Mouse (Mus musculus) lung, embryonic 14.5 days (tissue): ENCODE results near the gene Fam193b. TPM values are rescaled to one million over a fixed set of nuclear protein-coding genes. Genes with fewer than 3 reads are reported as not detected.
"Not testable (repeated sequence)": the region's sequence is repeated elsewhere in the genome, so short reads cannot be mapped to it uniquely, and the experiment has no call there.

Experiments
- ATAC-seq: fragments of 200-750 bp; cut with Nextera tagmentation; 2 replicates; pipeline ENCODE4 v1.8.0; 2017; ENCODE audit warnings: mild to moderate bottlenecking, moderate TSS enrichment, moderate library complexity; ENCODE audit not compliant: insufficient read depth
- DNase-seq: peaks from one replicate; pipeline ENCODE4 v3.0.0-alpha.2; 2015
- H3K27ac ChIP-seq: fragments of 300-500 bp; sonication (generic); 2 replicates; pipeline ENCODE4 v1.5.1; 2014; ENCODE audit warnings: low read depth, mild to moderate bottlenecking, moderate library complexity
- H3K27me3 ChIP-seq: fragments of 300-500 bp; sonication (generic); 2 replicates; pipeline ENCODE4 v1.6.1; 2014; ENCODE audit warnings: low read length, control low read depth; ENCODE audit not compliant: insufficient read depth
- H3K36me3 ChIP-seq: fragments of 300-500 bp; sonication (generic); 2 replicates; pipeline ENCODE4 v1.6.1; 2014; ENCODE audit warnings: control low read depth; ENCODE audit not compliant: insufficient read depth
- H3K4me1 ChIP-seq: fragments of 300-500 bp; sonication (generic); 2 replicates; pipeline ENCODE4 v1.6.1; 2014; ENCODE audit warnings: antibody characterized with exemption, control low read depth; ENCODE audit not compliant: insufficient read depth
- H3K4me2 ChIP-seq: fragments of 300-500 bp; sonication (generic); 2 replicates; pipeline ENCODE4 v1.6.1; 2014; ENCODE audit warnings: mild to moderate bottlenecking
- H3K4me3 ChIP-seq: fragments of 300-500 bp; sonication (generic); 2 replicates; pipeline ENCODE4 v1.5.1; 2014; ENCODE audit warnings: low read depth, low read length
- H3K9ac ChIP-seq: fragments of 300-500 bp; sonication (generic); 2 replicates; pipeline ENCODE4 v1.6.1; 2014
- H3K9me3 ChIP-seq: fragments of 300-500 bp; sonication (generic); 2 replicates; pipeline ENCODE4 v1.6.1; 2016; ENCODE audit warnings: low read depth, low read length, control low read depth
- CTCF ChIP-seq: IDR thresholded peaks from 2 replicates; pipeline ENCODE4 v1.5.1; 2016; ENCODE audit warnings: antibody characterized with exemption, low read depth
- WGBS: fragments of 180-500 bp; shearing (Covaris S2); extraction: QIAGEN DNeasy Blood & Tissue Kit; methylation state at CpG from one replicate; pipeline ENCODE4 v1.1.7; 2014; 5-methylcytosine and 5-hydroxymethylcytosine counted together
- polyA plus RNA-seq: library from polyadenylated mRNA; unstranded; fragments of >200 nt; fragmentation: Nextera tagmentation; extraction: Ambion mirVana; gene quantifications from 2 replicates; pipeline ENCODE4 v1.2.1, GENCODE M21; 2014

The Fam193b gene
- polyA plus RNA-seq, 1 experiment from 2014 or later: 38.4 TPM

DNA sequence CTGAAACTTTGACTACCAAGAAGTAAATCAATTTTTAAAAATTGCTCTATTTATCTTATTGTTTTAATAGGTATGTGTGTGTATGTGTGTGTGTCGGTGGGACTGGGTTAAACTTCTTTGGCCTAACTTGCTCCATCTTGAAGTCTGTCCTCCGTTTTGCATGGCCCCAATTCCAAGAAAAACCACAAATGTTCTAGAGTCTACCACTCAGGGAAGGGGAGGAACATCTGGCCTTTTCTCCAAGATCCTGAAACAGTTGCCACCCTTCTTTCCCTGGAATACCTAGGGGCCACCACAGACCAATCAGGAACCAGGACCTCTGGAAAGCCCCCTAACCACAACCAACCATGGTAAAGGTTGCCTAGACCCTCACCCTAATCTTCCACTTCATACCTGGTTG is 1.1 kb upstream of the Fam193b start:
- H3K4me3 ChIP-seq: peak overlapping the region; percentile 95; the same call in 1 of the 2 replicates
- no peak overlapping the region for H3K9ac ChIP-seq
- peaks cover 7% of the 10 kb centered on the region for H3K4me1 ChIP-seq
- no peak for ATAC-seq
- H3K4me2 ChIP-seq: peak overlapping the region; percentile 99; the same call in 1 of the 2 replicates
- WGBS: 79% methylated on average over 2 of the region's 2 CpGs
- no peak for DNase-seq
- no peak overlapping the region for H3K27ac ChIP-seq
- no peaks in the 10 kb centered on the region for H3K9me3 ChIP-seq
- peaks cover 20% of the 10 kb centered on the region; the same call in 1 of the 2 replicates for H3K36me3 ChIP-seq
- H3K27me3 ChIP-seq: no peaks in the 10 kb centered on the region
- no peak for TF ChIP-seq CTCF

DNA sequence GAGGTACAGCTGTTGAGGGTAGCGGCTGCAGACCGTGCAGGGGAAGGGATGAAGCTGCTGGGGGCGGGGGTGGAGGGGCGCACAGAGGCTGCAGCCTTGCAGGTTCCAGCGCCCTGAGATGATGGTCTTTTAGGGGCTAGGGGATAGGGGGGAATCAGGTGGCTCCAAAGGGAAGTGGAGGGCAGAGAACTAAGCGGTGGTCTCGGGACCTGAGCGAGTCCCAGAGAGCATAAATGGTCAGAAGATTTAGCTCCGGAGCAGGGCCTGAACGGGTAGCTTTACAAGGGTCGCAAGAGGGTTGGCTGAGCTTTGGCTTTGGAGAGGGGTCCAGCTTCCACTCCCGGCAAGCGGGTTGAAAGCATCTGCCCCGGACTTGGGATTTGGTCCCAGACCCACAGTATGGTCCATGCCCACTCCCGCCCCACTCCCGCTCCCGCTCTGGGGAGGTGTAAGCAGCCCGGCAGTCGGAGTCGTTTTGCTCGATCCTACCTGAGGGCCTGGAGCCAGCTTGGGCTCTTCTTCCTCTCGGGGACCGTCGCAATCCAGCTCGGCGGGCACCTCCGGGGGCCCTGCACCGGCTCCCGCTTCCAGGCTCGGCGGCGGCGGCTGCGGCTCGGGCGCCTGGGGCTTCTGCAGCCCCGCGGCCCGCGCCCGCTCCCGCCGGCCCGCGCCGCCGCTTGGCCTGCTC is 490 bp downstream of the Fam193b start:
- under 1% methylated on average over 47 of the region's 47 CpGs for WGBS
- peak; percentile 52 for DNase-seq
- Histone ChIP-seq H3K9ac (peak overlapping the region; percentile 96), H3K9me3 (no peaks in the 10 kb centered on the region), H3K4me1 (peaks cover 7% of the 10 kb centered on the region), H3K27ac (peak overlapping the region; percentile 88), H3K4me2 (peak overlapping the region; percentile 99), H3K27me3 (no peaks in the 10 kb centered on the region), H3K36me3 (peaks cover 34% of the 10 kb centered on the region), H3K4me3 (peak overlapping the region; percentile 95)
- ATAC-seq: peak; percentile 78
- TF ChIP-seq CTCF: no peak

DNA sequence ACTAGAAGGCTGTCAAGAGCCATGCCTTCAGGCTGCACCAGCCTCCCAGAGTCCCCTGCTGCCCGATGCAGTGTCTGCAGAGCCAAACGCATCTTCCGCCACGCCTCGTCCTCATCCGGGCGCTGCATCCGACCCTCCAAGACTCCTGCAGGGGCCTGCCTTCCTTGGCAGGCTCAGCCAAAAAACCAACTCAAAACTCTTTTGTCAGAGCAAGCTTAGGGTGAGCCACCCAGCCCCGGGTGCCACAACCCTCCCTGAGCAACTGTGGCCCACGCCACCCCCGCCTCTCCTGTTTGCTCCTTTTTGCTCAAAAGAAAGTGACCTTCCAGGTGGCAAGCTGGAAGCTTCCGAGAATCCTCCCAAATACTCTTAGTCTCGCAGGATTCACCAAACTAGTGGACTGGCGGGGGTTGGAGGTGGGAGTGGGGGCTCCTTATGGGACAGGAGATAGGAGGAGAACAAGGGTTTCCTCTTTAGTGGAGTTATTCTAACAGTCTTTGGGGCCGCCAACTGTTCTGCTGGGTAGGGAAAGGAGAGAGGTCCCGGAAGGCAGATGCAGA is 1.1 kb downstream of the Fam193b start:
- H3K4me2 ChIP-seq: peak overlapping the region; percentile 99
- H3K27me3 ChIP-seq: no peaks in the 10 kb centered on the region
- peaks cover 41% of the 10 kb centered on the region for H3K36me3 ChIP-seq
- H3K4me1 ChIP-seq: peaks cover 7% of the 10 kb centered on the region
- DNase-seq: peak; percentile 55
- ATAC-seq: no peak
- peak overlapping the region; percentile 95 for H3K4me3 ChIP-seq
- 0 out of 2 replicates have a peak, but pooled peaks have one; percentile 3 for TF ChIP-seq CTCF
- H3K9ac ChIP-seq: peak overlapping the region; percentile 96
- H3K9me3 ChIP-seq: no peaks in the 10 kb centered on the region
- WGBS: 4% methylated on average over 16 of the region's 16 CpGs
- peak overlapping the region; percentile 88; the same call in 1 of the 2 replicates for H3K27ac ChIP-seq

DNA sequence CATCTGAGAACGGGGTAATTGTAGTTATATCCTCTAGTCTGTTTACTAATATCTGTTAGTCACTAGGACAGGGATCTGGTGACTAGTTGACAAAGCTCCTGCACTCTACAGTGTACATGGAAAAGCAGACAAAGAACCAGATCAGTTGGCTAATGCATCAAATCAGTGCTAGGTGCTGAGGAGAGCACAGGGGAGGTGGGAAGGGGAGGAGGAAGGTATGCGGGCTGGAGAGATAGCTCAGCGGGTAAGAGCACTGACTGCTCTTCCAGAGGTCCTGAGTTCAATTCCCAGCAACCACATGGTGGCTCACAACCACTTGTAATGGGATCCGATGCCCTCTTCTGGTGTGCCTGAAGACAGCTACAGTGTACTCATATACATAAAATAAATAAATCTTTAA is 2.4 kb downstream of the Fam193b start:
- WGBS: 84% methylated on average over 4 of the region's 4 CpGs
- not testable (repeated sequence) for H3K9me3 ChIP-seq, H3K4me1 ChIP-seq, H3K27ac ChIP-seq, ATAC-seq, H3K4me2 ChIP-seq, H3K4me3 ChIP-seq, H3K9ac ChIP-seq, DNase-seq, H3K27me3 ChIP-seq
- H3K36me3 ChIP-seq: peaks cover 48% of the 10 kb centered on the region

DNA sequence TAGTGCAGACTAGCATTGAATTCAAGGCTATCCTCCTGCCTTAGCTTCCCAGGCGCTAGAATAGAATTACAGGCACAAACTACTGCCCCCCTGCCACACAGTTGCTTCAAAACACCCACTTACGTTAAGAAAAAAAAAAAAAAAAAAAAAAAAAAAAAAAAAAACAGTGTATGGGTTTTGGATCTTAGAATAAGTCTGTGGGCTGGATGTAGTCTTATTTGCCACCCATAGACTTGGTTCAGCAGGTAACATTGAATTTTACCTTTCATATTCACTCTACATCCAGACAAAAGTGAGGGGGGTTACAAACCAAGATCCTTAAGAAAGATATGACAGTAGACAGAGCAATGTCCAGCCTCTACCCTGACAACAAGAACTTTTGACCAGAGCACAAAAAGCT is 3.0 kb downstream of the Fam193b start:
- no peak for TF ChIP-seq CTCF
- 78% methylated on average over 2 of the region's 2 CpGs for WGBS
- Histone ChIP-seq H3K4me2 (no peak overlapping the region), H3K27ac (no peak overlapping the region), H3K4me3 (no peak overlapping the region), H3K4me1 (peaks cover 7% of the 10 kb centered on the region), H3K9ac (no peak overlapping the region), H3K27me3 (no peaks in the 10 kb centered on the region), H3K9me3 (no peaks in the 10 kb centered on the region), H3K36me3 (peaks cover 48% of the 10 kb centered on the region)
- ATAC-seq (no peak), DNase-seq (no peak)

DNA sequence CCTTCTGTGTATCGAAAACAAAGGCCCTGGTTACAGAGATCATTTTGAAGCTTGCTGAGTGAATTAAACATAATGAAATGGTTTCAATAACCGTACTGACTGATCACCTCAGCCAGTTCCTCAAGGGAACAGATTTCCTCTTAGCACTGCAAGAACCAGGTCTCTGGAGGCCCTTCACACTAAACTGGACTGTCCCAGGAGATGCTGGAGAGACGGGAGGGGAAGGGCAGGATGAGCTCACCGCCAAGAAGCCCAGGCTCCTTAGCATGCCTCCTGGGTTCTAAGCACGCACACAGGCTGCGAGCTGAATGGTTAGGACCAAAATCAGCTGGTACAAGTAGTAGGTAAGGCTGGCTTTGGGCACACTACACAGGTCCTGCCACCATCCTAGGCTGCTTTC is 3.9 kb downstream of the Fam193b start:
- Histone ChIP-seq H3K9me3 (no peaks in the 10 kb centered on the region), H3K36me3 (peaks cover 56% of the 10 kb centered on the region), H3K4me3 (no peak overlapping the region), H3K4me2 (no peak overlapping the region), H3K4me1 (peaks cover 5% of the 10 kb centered on the region), H3K9ac (no peak overlapping the region), H3K27me3 (no peaks in the 10 kb centered on the region), H3K27ac (no peak overlapping the region)
- DNase-seq: no peak
- 81% methylated on average over 6 of the region's 6 CpGs for WGBS
- no peak for TF ChIP-seq CTCF
- ATAC-seq: no peak

DNA sequence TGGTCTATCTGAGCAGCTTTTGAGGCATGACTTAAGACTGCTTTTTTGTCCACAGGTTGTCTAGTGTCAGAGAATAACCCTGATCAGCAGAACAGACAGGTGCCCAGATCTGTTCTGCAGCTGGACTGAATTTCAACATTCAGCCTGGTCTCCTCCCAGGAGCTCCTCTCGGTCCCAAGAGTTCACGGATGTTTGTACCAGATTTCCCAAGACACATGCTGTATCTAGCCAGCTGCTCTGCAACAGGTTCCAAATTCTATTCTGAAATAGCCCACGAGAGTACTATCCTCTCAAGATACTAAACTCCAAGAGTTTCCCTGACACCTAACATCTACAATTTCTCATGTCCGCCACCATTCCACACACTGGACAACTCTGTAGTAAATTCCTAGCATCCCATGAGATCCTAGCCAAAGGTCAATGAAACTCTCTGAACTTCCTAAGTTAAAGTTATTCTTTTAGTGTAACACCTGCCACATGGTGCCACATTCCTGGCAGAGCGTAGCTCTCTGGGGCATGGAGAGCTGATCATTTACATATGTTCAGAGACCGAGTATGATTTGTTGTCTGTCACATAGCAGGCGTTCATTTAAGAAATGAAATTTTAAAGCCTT is 7.5 kb downstream of the Fam193b start:
- DNase-seq (no peak), ATAC-seq (no peak)
- Histone ChIP-seq H3K9ac (no peak overlapping the region), H3K4me2 (no peak overlapping the region), H3K27ac (no peak overlapping the region), H3K4me1 (no peaks in the 10 kb centered on the region), H3K27me3 (no peaks in the 10 kb centered on the region), H3K9me3 (no peaks in the 10 kb centered on the region), H3K4me3 (no peak overlapping the region), H3K36me3 (peaks cover 52% of the 10 kb centered on the region)
- TF ChIP-seq CTCF: no peak
- WGBS: 79% methylated on average over 7 of the region's 7 CpGs
